Mouse (Mus musculus): ENCODE measurements around the gene Gm3453. TPM values are rescaled to one million over a fixed set of nuclear protein-coding genes. Genes with fewer than 3 reads are reported as not detected.

Gene Gm3453
- not detected for polyA plus RNA-seq (2014; fragmentation: Illumina TruSeq; extraction: RNeasy Lipid Tissue Mini Kit (QIAGEN cat#74804))

GRCm38 (mm10) chr14:5979037-5979436 lies at the start of gene Gm3453:
TSS of gene Gm3453 (minus strand) at chr14:5979137.

GRCm38 (mm10) chr14:5961635-5962034 lies 17.3 kb downstream of the Gm3453 start, which contains the start of gene Gm3248:
TSS of gene Gm3248 (minus strand) at chr14:5961745.

Other genes starting within 250 kb of the Gm3453 start
- not detected for gene Gm3373, start 237.6 kb downstream of the Gm3453 start, polyA plus RNA-seq (2014; fragmentation: Illumina TruSeq; extraction: RNeasy Lipid Tissue Mini Kit (QIAGEN cat#74804))
- gene Gm3383, start 171.2 kb downstream of the Gm3453 start, polyA plus RNA-seq (2014; fragmentation: Illumina TruSeq; extraction: RNeasy Lipid Tissue Mini Kit (QIAGEN cat#74804)), result 0.26 TPM
- gene Gm3424, start 148.8 kb downstream of the Gm3453 start, polyA plus RNA-seq (2014; fragmentation: Illumina TruSeq; extraction: RNeasy Lipid Tissue Mini Kit (QIAGEN cat#74804)), result not detected
- not detected for gene Gm8237, start 98.8 kb downstream of the Gm3453 start, polyA plus RNA-seq (2014; fragmentation: Illumina TruSeq; extraction: RNeasy Lipid Tissue Mini Kit (QIAGEN cat#74804))
- gene Gm3248, start 17.4 kb downstream of the Gm3453 start, polyA plus RNA-seq (2014; fragmentation: Illumina TruSeq; extraction: RNeasy Lipid Tissue Mini Kit (QIAGEN cat#74804)), result 0.29 TPM
- not detected for gene Gm6337, start 79.1 kb upstream of the Gm3453 start, polyA plus RNA-seq (2014; fragmentation: Illumina TruSeq; extraction: RNeasy Lipid Tissue Mini Kit (QIAGEN cat#74804))
- not detected for gene Gm8206, start 114.8 kb upstream of the Gm3453 start, polyA plus RNA-seq (2014; fragmentation: Illumina TruSeq; extraction: RNeasy Lipid Tissue Mini Kit (QIAGEN cat#74804))
- gene Gm3468, start 129.5 kb upstream of the Gm3453 start, polyA plus RNA-seq (2014; fragmentation: Illumina TruSeq; extraction: RNeasy Lipid Tissue Mini Kit (QIAGEN cat#74804)), result 0.83 TPM
- gene Gm3476, start 146.7 kb upstream of the Gm3453 start, polyA plus RNA-seq (2014; fragmentation: Illumina TruSeq; extraction: RNeasy Lipid Tissue Mini Kit (QIAGEN cat#74804)), result not detected
- not detected for gene Gm21560, start 240.2 kb upstream of the Gm3453 start, polyA plus RNA-seq (2014; fragmentation: Illumina TruSeq; extraction: RNeasy Lipid Tissue Mini Kit (QIAGEN cat#74804))